Mouse (Mus musculus) 3134 (cell line): ENCODE measurements at regions not wholly inside any gene's neighbourhood (a gene's known extent, or its start where the extent isn't known, plus 50 kb on each side); places are given as distances from the start of the nearest gene placed in this dataset.

ENCODE experiments used
- DNase-seq: peaks from one replicate; pipeline ENCODE4 v3.0.0-alpha.2; 2011; ENCODE audit warnings: low spot score; ENCODE audit not compliant: insufficient read length; ENCODE audit errors: extremely low read depth

- DNase-seq = no peak
These were observed 383.2 kb upstream of the Gm10306 start for GRCm38 (mm10) chr4:94173096-94173495.

DNA sequence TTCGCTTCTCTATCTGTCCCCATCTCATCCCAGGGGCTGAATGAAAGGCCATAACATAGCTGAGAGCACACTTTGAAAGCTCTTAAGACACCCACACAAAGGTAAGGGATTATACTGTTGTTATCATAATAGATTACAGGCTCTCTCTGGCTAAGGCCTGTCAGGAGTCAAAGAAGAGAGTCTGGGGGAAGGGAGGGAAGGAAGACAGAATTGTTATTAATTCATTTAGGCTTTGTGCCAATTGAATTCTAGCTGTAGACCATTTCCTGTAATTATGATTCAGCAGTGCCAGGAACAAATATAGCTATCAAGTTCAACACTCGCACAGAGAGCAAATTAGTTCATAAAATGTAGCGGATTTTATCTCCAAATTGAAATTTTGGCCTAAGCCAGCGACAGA lies 369.3 kb upstream of the Gm10306 start:
- no peak for DNase-seq

- no peak for DNase-seq
These were observed 368.0 kb upstream of the Gm10306 start for GRCm38 (mm10) chr4:94188354-94188753.

DNA sequence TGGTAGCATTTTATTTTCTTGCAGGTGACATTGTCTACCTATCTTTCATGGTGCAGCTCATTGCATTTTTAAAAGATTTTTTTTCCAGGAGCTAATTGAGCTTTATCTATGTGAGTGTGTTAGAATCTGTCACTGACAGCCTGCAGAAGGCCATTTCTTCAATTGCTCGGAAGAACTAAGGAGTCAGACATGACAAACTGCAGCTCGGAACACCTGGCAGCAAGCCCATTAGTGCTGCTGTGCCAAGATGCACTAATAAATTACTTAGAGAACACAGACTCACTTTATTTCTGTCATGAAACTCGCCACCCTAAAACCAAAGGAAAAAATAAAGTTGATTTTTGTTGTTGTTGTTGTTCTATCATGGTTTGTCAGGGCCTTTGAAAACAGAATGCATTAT lies 367.5 kb upstream of the Gm10306 start:
- DNase-seq = no peak

DNA sequence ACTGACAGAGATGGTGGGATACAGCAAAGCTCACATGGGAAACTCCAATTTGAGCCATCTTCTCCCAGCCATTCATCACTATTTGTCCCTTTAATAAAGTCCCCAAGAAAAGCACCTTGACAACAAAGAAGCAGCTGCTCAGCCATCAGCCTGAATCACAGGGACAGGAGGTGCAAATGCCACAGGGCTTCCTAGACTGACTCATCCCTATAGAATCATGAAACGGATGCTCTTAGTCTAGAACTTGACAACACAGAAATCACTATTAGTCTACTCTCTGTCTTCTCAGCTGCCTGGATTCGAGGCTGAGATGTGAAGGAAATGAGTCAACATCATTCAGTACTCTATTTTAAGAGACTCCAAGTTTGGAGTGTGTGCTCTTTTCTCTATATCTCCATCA lies 365.4 kb upstream of the Gm10306 start:
- no peak for DNase-seq

DNA sequence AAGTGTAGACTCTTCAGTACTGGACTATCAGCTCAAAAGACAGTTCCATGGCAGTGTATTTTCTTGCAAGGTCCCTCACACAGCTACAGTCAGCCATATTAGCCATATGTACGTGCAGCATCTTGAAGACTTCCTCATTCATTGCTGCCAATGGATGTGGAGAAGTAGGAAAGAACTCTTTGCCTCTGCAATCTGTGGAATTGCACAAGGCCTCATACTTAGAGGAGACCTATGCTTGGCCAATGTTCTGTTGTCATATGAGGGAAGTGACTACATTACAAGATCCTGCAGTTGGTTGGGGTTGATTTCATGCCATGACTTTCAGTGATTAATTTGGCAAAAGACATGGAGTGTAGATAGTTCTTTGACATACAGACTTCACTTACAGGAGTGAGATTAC lies 340.1 kb upstream of the Gm10306 start:
- DNase-seq = no peak

GRCm38 (mm10) chr4:94235650-94236206 lies 320.6 kb upstream of the Gm10306 start:
- DNase-seq = no peak

- no peak for DNase-seq
These were observed 300.3 kb upstream of the Gm10306 start for GRCm38 (mm10) chr4:94256026-94256425.

DNA sequence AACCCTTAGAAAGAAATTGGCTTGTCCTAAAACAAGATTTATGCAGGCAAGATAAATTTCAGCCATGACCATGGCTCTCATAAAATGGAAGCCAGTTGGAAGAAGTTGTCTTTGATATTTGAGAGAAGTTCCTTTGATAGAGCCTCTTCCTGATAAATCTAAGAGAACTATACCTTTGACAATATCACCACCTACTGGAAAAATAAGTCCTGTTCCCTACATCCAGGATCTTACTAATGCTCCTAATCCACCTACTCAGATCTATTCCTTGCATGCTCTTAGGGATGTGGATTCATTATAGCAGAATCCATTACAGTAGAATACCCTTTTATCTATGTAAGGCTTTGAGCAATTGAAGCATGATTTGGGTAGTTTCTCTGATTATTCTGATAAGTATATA lies 295.2 kb upstream of the Gm10306 start:
- DNase-seq = no peak

GRCm38 (mm10) chr4:94281732-94282131 lies 274.6 kb upstream of the Gm10306 start:
- no peak for DNase-seq

DNA sequence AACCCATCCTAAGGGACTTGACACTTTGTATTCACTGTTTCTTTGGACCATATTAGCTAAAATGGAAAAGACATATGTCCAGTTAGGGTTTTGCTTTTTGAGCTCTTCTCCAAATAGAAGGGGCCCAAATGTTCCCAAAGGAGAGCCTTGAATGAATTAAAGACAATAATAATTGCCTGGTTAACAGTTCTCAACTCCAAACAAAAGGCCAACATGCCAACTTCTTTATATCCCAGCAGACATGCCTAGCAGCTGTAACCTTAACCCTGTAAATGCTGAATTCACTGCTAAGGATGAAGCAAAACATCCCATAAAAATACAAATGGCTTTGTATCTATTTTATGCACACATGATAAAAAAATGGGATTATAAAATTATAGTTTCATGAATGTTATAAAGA lies 264.2 kb upstream of the Gm10306 start:
- DNase-seq = no peak

DNA sequence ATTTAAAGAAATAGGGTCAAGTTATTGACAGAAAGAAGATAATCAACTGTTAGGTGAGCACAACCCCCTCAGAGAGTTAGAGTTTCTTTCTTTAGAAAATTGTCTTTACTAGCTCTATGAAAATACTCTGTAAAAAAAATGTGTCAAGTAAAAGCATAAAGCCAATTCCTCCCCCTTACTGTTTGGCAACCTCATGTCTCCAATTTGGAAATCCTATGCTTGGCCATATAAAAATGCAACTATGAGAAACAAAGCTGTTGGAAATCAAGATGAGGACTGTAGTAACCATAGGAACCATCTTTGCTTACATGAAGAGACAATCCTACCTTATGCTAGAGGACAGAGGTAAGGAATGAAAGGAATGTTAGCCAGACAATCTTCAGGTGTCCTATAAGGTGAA lies 239.0 kb upstream of the Gm10306 start:
- DNase-seq = no peak

- no peak for DNase-seq
These were observed 229.6 kb upstream of the Gm10306 start for GRCm38 (mm10) chr4:94326759-94327158.

DNA sequence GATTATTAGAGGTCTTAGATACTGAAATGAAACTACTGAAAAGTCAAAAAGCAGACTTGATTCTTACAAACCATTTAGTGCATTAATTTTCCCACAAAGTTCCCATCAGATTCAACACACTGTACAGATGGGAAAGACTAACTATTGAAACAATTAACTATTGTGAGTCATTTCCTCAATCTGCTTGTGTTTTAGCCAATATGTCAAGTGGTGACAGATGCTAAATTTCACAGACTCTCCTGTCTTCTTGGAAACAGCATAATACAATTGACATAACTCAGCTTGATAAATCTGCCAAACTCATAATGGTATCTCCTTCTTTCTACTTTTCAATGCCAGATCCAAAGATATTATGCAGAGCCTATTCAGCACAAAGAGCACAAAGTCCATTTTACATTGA lies 213.0 kb upstream of the Gm10306 start:
- DNase-seq = no peak

- DNase-seq = no peak
These were observed 207.1 kb upstream of the Gm10306 start for GRCm38 (mm10) chr4:94349273-94349672.

DNA sequence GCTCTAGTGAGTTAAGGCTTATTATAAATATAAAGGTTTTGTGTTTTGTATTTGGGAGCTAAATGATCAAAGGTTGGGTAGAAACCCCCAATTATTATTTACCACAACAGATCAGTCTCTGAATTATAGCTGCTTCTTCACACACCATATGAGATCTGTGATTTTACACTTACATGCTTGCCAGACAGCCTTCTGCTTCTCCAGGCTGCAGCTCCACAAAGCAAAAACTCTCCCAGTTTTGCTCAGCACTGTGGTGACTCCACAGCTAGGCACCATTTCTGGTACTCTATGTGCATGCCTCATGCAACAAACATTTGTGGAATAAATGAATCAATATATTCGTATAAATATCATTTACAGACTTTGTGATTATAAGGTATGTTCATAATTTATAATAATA lies 199.4 kb upstream of the Gm10306 start:
- no peak for DNase-seq

DNA sequence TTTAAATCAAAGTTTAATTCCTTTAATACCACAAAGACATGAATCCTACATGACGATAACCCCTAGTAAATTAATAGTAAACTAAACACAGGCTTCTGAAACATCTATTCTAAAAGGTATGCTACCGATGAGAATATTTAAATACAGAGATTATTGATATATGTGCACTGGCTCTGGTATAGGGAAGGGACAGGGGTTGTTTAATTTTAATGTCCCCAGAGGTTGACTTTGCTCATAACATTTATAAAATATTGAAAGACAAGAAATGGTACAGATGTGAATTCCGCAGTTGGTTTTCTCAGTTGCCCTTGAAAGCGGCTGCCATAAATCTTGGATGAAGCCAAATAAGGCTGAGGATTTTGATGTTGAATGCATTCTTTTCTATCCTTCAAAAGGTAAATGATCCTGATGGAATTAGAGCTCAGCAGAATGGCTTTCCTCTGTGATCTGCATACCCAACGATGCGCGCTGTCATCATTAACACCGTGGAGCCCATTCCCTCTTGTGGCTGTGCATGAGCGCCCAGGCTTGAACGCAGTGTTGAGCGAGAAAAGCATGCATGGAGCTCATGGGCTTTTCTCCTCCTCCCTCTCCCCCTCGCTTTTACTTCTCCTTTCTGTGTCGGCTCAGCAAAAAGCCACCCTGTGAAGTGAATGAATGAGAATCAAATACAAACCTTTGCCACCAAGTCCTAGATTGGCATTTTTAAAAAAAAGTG lies 195.4 kb upstream of the Gm10306 start:
- DNase-seq = no peak

- DNase-seq = no peak
These were observed 194.7 kb upstream of the Gm10306 start for GRCm38 (mm10) chr4:94361528-94362217.

GRCm38 (mm10) chr4:94365375-94365774 lies 191.0 kb upstream of the Gm10306 start:
- no peak for DNase-seq

DNA sequence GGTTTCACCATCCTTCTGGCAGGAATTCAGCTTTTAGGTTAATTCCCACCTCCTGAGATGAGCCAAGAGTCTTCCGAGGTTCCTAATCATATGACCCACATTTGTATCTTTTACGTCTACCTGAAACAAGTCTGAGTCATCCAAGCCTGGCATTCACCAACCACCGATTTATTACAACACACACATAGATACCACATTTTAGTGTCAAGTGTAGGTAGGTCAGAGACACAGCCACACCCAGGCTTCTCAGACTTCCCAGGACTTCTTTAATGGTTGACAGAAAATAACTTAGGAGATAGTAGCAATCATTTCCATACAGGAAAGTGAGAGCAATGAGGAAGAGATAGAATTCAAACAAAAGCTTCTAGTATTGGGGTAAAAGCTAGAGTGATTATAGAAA lies 189.2 kb upstream of the Gm10306 start:
- DNase-seq = no peak

GRCm38 (mm10) chr4:94370981-94371380 lies 185.4 kb upstream of the Gm10306 start:
- no peak for DNase-seq

GRCm38 (mm10) chr4:94376256-94376655 lies 180.1 kb upstream of the Gm10306 start:
- no peak for DNase-seq
